In the genomic region with DNA sequence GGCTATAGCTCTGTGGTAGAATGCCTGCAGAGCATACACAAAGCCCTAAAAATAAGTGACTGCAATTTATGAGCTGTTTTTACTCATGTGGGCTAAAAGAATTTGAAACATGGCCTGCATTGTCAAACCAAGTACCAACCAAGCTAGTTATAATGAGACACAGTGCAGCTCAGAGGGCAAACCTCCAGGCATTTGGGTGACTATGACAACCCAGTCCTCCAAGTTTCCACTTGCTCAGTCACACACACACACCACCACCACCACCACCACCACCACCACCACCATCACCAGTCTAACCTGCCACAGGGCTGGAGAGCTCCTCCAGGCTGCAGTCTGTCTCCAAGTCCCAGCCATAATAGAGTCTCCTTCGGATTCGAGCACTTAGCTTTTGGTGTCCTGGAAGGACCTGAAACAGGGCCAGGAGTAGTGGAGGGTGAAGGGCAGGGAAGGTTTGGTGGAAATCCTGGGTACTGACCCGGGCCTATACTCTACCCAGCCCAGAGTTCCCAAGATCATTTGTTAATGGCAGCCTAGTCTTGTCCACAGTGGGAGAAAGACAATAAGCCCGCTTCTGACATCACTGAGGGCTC, we compare ENCODE assay signal across 8 mouse cellular contexts. TPM values are rescaled to one million over a fixed set of nuclear protein-coding genes. Genes with fewer than 3 reads are reported as not detected.
DNase-seq lines count a peak whose midpoint lies in the region; ATAC-seq and TF ChIP-seq lines count a peak whose summit lies in the region.

No protein-coding gene starts in this region.

- 47% methylated on average over 4 of the region's 4 CpGs for WGBS in heart, embryonic 16.5 days
- 53% methylated on average over 4 of the region's 4 CpGs for WGBS in limb, embryonic 13.5 days
- WGBS in neural tube, embryonic 15.5 days = 59% methylated on average over 4 of the region's 4 CpGs

- peaks cover 10% of the 10 kb centered on the region; the same call in 1 of the 2 replicates for H3K36me3 ChIP-seq in ES-Bruce4 (ENCODE audit: control insufficient read depth, insufficient read depth, low read length, poor library complexity, severe bottlenecking)
- peaks cover 46% of the 10 kb centered on the region for H3K36me3 ChIP-seq in heart, embryonic 16.5 days (ENCODE audit: control insufficient read depth, insufficient read depth)
- H3K36me3 ChIP-seq in limb, embryonic 13.5 days = peaks cover 60% of the 10 kb centered on the region
- peaks cover 53% of the 10 kb centered on the region for H3K36me3 ChIP-seq in neural tube, embryonic 15.5 days

- no peak overlapping the region for H3K27ac ChIP-seq in ES-Bruce4 (ENCODE audit: insufficient read depth, low read length)
- peak overlapping the region; percentile 81 for H3K27ac ChIP-seq in heart, embryonic 16.5 days (ENCODE audit: low read length)
- peak overlapping the region; percentile 96; the same call in 1 of the 2 replicates for H3K27ac ChIP-seq in limb, embryonic 13.5 days
- peak overlapping the region; percentile 98; the same call in 1 of the 2 replicates for H3K27ac ChIP-seq in neural tube, embryonic 15.5 days (replicated peaks)

- no peaks in the 10 kb centered on the region for H3K4me1 ChIP-seq in ES-Bruce4 (ENCODE audit: control insufficient read depth, insufficient read depth, low read length)
- H3K4me1 ChIP-seq in heart, embryonic 16.5 days (ENCODE audit: control insufficient read depth, insufficient read depth, low read length) = peaks cover 17% of the 10 kb centered on the region
- peaks cover 32% of the 10 kb centered on the region for H3K4me1 ChIP-seq in limb, embryonic 13.5 days
- peaks cover 44% of the 10 kb centered on the region for H3K4me1 ChIP-seq in neural tube, embryonic 15.5 days

- H3K27me3 ChIP-seq in ES-Bruce4 (ENCODE audit: control insufficient read depth, insufficient read depth, low read length, poor library complexity, severe bottlenecking) = no peaks in the 10 kb centered on the region
- no peaks in the 10 kb centered on the region for H3K27me3 ChIP-seq in heart, embryonic 16.5 days (ENCODE audit: control insufficient read depth, insufficient read depth, low read length)
- H3K27me3 ChIP-seq in limb, embryonic 13.5 days = no peaks in the 10 kb centered on the region
- no peaks in the 10 kb centered on the region for H3K27me3 ChIP-seq in neural tube, embryonic 15.5 days (replicated peaks)

- no peak for ATAC-seq in heart, embryonic 16.5 days (replicated peaks; ENCODE audit: extremely low read depth, insufficient read depth, low FRiP score)
- ATAC-seq in limb, embryonic 13.5 days (ENCODE audit: low FRiP score, low read depth) = no peak
- no peak for ATAC-seq in neural tube, embryonic 15.5 days (ENCODE audit: low FRiP score)
- ATAC-seq in frontal cortex, adult (ENCODE audit: low TSS enrichment) = no peak

- H3K9me3 ChIP-seq in ES-Bruce4 (replicated peaks; ENCODE audit: control insufficient read depth, insufficient read depth, low read length, poor library complexity, severe bottlenecking) = no peaks in the 10 kb centered on the region
- H3K9me3 ChIP-seq in heart, embryonic 16.5 days (replicated peaks; ENCODE audit: control insufficient read depth, low read length) = no peaks in the 10 kb centered on the region
- no peaks in the 10 kb centered on the region for H3K9me3 ChIP-seq in limb, embryonic 13.5 days
- no peaks in the 10 kb centered on the region for H3K9me3 ChIP-seq in neural tube, embryonic 15.5 days (replicated peaks)

- peak overlapping the region; percentile 60 for H3K9ac ChIP-seq in ES-Bruce4 (ENCODE audit: low read depth, poor library complexity, severe bottlenecking)
- H3K9ac ChIP-seq in heart, embryonic 16.5 days (ENCODE audit: low read length) = peak overlapping the region; percentile 77
- peak overlapping the region; percentile 92 for H3K9ac ChIP-seq in limb, embryonic 13.5 days
- H3K9ac ChIP-seq in neural tube, embryonic 15.5 days (replicated peaks) = peak overlapping the region; percentile 81

- peak; percentile 26 for DNase-seq in adrenal gland, postnatal 10 days
- DNase-seq in adrenal gland, postnatal 4 days (ENCODE audit: low spot score in 2 of 2) = no peak
- no peak for DNase-seq in left cerebral cortex, adult 8-10 months (ENCODE audit: low spot score in 2 of 2)

- no peak for TF ChIP-seq CTCF in ES-Bruce4 (IDR thresholded peaks at IDR 0.05; ENCODE audit: low read depth, low read length)

- peak overlapping the region; percentile 69; the same call in 1 of the 2 replicates for H3K4me3 ChIP-seq in ES-Bruce4 (ENCODE audit: low read depth, low read length)
- H3K4me3 ChIP-seq in heart, embryonic 16.5 days (ENCODE audit: low read length) = peak overlapping the region; percentile 59
- H3K4me3 ChIP-seq in limb, embryonic 13.5 days = peak overlapping the region; percentile 88
- peak overlapping the region; percentile 78 for H3K4me3 ChIP-seq in neural tube, embryonic 15.5 days (replicated peaks)

- peak overlapping the region; percentile 94 for H3K4me2 ChIP-seq in heart, embryonic 16.5 days (ENCODE audit: low read depth, low read length)
- H3K4me2 ChIP-seq in limb, embryonic 13.5 days (replicated peaks) = peak overlapping the region; percentile 95
- H3K4me2 ChIP-seq in neural tube, embryonic 15.5 days = peak overlapping the region; percentile 96

- no peak for TF ChIP-seq POLR2A in ES-Bruce4 (IDR thresholded peaks at IDR 0.05; ENCODE audit: insufficient read depth, low read length)

- TF ChIP-seq EP300 in ES-Bruce4 (IDR thresholded peaks at IDR 0.05; ENCODE audit: insufficient read depth, low read depth, low read length) = no peak

RNA-seq across cellular contexts. Expression of a gene that starts 1.8 kb away (rescaled TPM):
- total RNA-seq in adrenal gland, postnatal 10 days (2021) = 10 to 100 TPM; 41.0 to 46.4 TPM
- 10 to 100 TPM; 52.1 to 55.4 TPM for total RNA-seq in adrenal gland, postnatal 4 days (2021)
- 20.0 and 23.9 TPM in 2 replicates for polyA plus RNA-seq in ES-Bruce4 (2011; ENCODE audit: insufficient read depth, insufficient read length, low read depth, missing spikeins)
- 39.2 and 40.9 TPM in 2 replicates for polyA plus RNA-seq in heart, embryonic 16.5 days (2015; fragmentation: Nextera tagmentation; extraction: Ambion mirVana)
- polyA plus RNA-seq in limb, embryonic 13.5 days (2015; fragmentation: Nextera tagmentation; extraction: Ambion mirVana) = 47.7 and 49.4 TPM in 2 replicates
- polyA plus RNA-seq in neural tube, embryonic 15.5 days (2015; fragmentation: Nextera tagmentation; extraction: Ambion mirVana) = 46.3 and 48.9 TPM in 2 replicates
- total RNA-seq in left cerebral cortex, adult 8-10 months (2022) = 10 to 100 TPM; 31.6 to 36.5 (median 33.8) TPM

RNA-seq across cellular contexts. Expression of a gene that starts 1.9 kb away (rescaled TPM):
- 10 to 100 TPM; 72.8 TPM for total RNA-seq in adrenal gland, postnatal 10 days (2021)
- 10 to 100 TPM; 90.3 to 92.2 TPM for total RNA-seq in adrenal gland, postnatal 4 days (2021)
- 21.9 and 22.7 TPM in 2 replicates for polyA plus RNA-seq in ES-Bruce4 (2011; ENCODE audit: insufficient read depth, insufficient read length, low read depth, missing spikeins)
- 33.9 TPM in 2 replicates for polyA plus RNA-seq in heart, embryonic 16.5 days (2015; fragmentation: Nextera tagmentation; extraction: Ambion mirVana)
- 36.4 and 38.3 TPM in 2 replicates for polyA plus RNA-seq in limb, embryonic 13.5 days (2015; fragmentation: Nextera tagmentation; extraction: Ambion mirVana)
- 133 and 140 TPM in 2 replicates for polyA plus RNA-seq in neural tube, embryonic 15.5 days (2015; fragmentation: Nextera tagmentation; extraction: Ambion mirVana)
- total RNA-seq in left cerebral cortex, adult 8-10 months (2022) = 100 to 1,000 TPM; 202 to 212 (median 206) TPM

RNA-seq across cellular contexts. Expression of a gene that starts 7.0 kb away (rescaled TPM):
- under 1 TPM; 0.36 to 0.45 TPM for total RNA-seq in adrenal gland, postnatal 10 days (2021)
- total RNA-seq in adrenal gland, postnatal 4 days (2021) = 1 to 10 TPM in 1 of 2 experiments, under 1 TPM in 1; 0.56 to 1.6 TPM
- not detected in 2 replicates for polyA plus RNA-seq in ES-Bruce4 (2011; ENCODE audit: insufficient read depth, insufficient read length, low read depth, missing spikeins)
- polyA plus RNA-seq in heart, embryonic 16.5 days (2015; fragmentation: Nextera tagmentation; extraction: Ambion mirVana) = 1.1 TPM in 2 replicates
- polyA plus RNA-seq in limb, embryonic 13.5 days (2015; fragmentation: Nextera tagmentation; extraction: Ambion mirVana) = 0.15 TPM in 2 replicates
- not detected in 2 replicates for polyA plus RNA-seq in neural tube, embryonic 15.5 days (2015; fragmentation: Nextera tagmentation; extraction: Ambion mirVana)
- 1 to 10 TPM in 2 of 4 experiments, under 1 TPM in 2; 0.59 to 1.7 (median 1.2) TPM for total RNA-seq in left cerebral cortex, adult 8-10 months (2022)

RNA-seq across cellular contexts. Expression of a gene that starts 15.7 kb away (rescaled TPM):
- 1 to 10 TPM; 3.0 to 5.5 TPM for total RNA-seq in adrenal gland, postnatal 10 days (2021)
- total RNA-seq in adrenal gland, postnatal 4 days (2021) = 1 to 10 TPM; 4.4 to 4.5 TPM
- 3.7 and 5.1 TPM in 2 replicates for polyA plus RNA-seq in ES-Bruce4 (2011; ENCODE audit: insufficient read depth, insufficient read length, low read depth, missing spikeins)
- 7.5 and 8.8 TPM in 2 replicates for polyA plus RNA-seq in heart, embryonic 16.5 days (2015; fragmentation: Nextera tagmentation; extraction: Ambion mirVana)
- polyA plus RNA-seq in limb, embryonic 13.5 days (2015; fragmentation: Nextera tagmentation; extraction: Ambion mirVana) = 11.8 and 12.7 TPM in 2 replicates
- 6.0 and 7.1 TPM in 2 replicates for polyA plus RNA-seq in neural tube, embryonic 15.5 days (2015; fragmentation: Nextera tagmentation; extraction: Ambion mirVana)
- 1 to 10 TPM; 2.0 to 4.8 (median 3.3) TPM for total RNA-seq in left cerebral cortex, adult 8-10 months (2022)

RNA-seq across cellular contexts. Expression of a gene that starts 27.8 kb away (rescaled TPM):
- 10 to 100 TPM; 27.5 to 29.4 TPM for total RNA-seq in adrenal gland, postnatal 10 days (2021)
- total RNA-seq in adrenal gland, postnatal 4 days (2021) = 10 to 100 TPM; 27.5 to 31.4 TPM
- 10.9 and 13.0 TPM in 2 replicates for polyA plus RNA-seq in ES-Bruce4 (2011; ENCODE audit: insufficient read depth, insufficient read length, low read depth, missing spikeins)
- 30.4 and 31.7 TPM in 2 replicates for polyA plus RNA-seq in heart, embryonic 16.5 days (2015; fragmentation: Nextera tagmentation; extraction: Ambion mirVana)
- polyA plus RNA-seq in limb, embryonic 13.5 days (2015; fragmentation: Nextera tagmentation; extraction: Ambion mirVana) = 36.3 and 36.8 TPM in 2 replicates
- polyA plus RNA-seq in neural tube, embryonic 15.5 days (2015; fragmentation: Nextera tagmentation; extraction: Ambion mirVana) = 37.3 and 40.0 TPM in 2 replicates
- total RNA-seq in left cerebral cortex, adult 8-10 months (2022) = 10 to 100 TPM; 27.2 to 29.4 (median 28.0) TPM
